Mouse (Mus musculus): Measurements from ENCODE around the gene Ddx31. TPM values are rescaled to one million over a fixed set of nuclear protein-coding genes. Genes with fewer than 3 reads are reported as not detected.

Ddx31 gene
- 14.4 TPM for polyA plus RNA-seq (2014; fragmentation: Illumina TruSeq; extraction: RNeasy Lipid Tissue Mini Kit (QIAGEN cat#74804))

DNA sequence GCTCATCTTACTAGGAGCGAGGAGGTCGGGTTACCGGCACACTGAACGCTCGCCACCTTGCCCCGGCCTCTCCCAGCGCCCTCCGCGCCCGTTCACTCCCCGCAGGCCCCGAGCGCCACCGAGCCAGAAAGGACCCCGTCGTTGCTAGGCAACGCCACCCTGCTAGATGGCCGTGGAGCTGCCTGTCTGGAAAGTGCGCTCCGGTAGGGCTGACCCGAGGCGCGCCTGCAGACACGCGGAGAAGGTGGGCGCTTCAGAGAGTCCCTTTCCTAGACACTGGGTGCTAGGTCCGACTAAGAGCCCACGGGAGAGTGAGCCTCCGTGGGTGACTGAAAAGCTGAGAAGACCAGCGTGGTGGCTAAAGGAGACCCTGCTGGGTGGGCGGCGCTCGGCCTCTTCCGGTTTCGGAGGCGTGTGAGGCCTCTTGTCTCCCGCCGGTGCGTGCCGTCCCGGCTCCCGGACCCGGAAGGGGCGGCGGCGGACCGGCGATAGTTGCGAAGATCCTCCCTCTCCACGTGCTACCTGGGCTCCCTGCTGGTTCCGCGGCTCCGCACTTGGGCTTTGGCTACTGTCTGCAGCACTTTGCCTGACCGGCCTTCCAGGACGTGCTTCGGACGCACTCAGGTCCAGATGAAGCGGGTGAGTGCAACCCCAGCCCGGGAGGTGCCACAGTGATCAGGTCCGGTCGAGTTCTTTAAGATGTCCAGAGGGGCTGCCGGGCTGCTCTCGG, at the start of gene Ddx31, which contains the start of gene Gtf3c4:
Gene Ddx31, plus strand, starts transcription at position 185 of the 730 bp plus-strand sequence.
Gene Gtf3c4, minus strand, starts transcription at position 139 of the 730 bp plus-strand sequence.

DNA sequence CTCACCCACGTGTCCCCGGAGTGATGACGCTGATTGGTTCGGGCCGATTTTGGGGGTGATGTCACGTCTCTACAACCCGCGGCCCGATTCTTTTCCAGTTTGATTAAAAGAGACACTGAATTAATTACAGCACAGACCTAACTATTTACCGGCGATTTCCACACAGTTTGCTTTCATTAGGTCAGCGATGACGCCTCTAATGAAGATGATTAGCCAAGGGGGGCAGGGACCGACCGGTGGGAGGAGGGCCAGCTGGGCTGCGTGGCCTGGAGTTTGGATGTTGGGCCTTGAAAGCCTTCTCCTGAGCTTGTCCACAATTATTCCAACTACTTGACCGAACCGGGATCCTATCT, 76.3 kb downstream of the Ddx31 start, which contains the start of gene Barhl1:
Gene Barhl1, minus strand, starts transcription at position 156 of the 353 bp plus-strand sequence.

Other genes starting within 250 kb of the Ddx31 start
- gene Gfi1b, start 218.4 kb upstream of the Ddx31 start, polyA plus RNA-seq (2014; fragmentation: Illumina TruSeq; extraction: RNeasy Lipid Tissue Mini Kit (QIAGEN cat#74804)): not detected
- gene Tsc1, start 199.2 kb upstream of the Ddx31 start, polyA plus RNA-seq (2014; fragmentation: Illumina TruSeq; extraction: RNeasy Lipid Tissue Mini Kit (QIAGEN cat#74804)): 9.6 TPM
- gene Spaca9, start 140.7 kb upstream of the Ddx31 start, polyA plus RNA-seq (2014; fragmentation: Illumina TruSeq; extraction: RNeasy Lipid Tissue Mini Kit (QIAGEN cat#74804)): not detected
- gene Ak8, start 140.2 kb upstream of the Ddx31 start, polyA plus RNA-seq (2014; fragmentation: Illumina TruSeq; extraction: RNeasy Lipid Tissue Mini Kit (QIAGEN cat#74804)): 0.48 TPM
- gene Gtf3c4, start within 50 bp of the Ddx31 start, polyA plus RNA-seq (2014; fragmentation: Illumina TruSeq; extraction: RNeasy Lipid Tissue Mini Kit (QIAGEN cat#74804)): 33.8 TPM
- gene Barhl1, start 76.3 kb downstream of the Ddx31 start, polyA plus RNA-seq (2014; fragmentation: Illumina TruSeq; extraction: RNeasy Lipid Tissue Mini Kit (QIAGEN cat#74804)): not detected
- 4.7 TPM for gene Cfap77, start 214.7 kb downstream of the Ddx31 start, polyA plus RNA-seq (2014; fragmentation: Illumina TruSeq; extraction: RNeasy Lipid Tissue Mini Kit (QIAGEN cat#74804))
- 10.5 TPM for gene Ttf1, start 219.9 kb downstream of the Ddx31 start, polyA plus RNA-seq (2014; fragmentation: Illumina TruSeq; extraction: RNeasy Lipid Tissue Mini Kit (QIAGEN cat#74804))